Mouse (Mus musculus): Measurements from ENCODE around the gene Atl2. TPM values are rescaled to one million over a fixed set of nuclear protein-coding genes. Genes with fewer than 3 reads are reported as not detected.

Gene Atl2
- 37.5 and 38.1 TPM in 2 replicates for polyA plus RNA-seq (2016; fragmentation: Nextera tagmentation; extraction: Ambion mirVana)

DNA sequence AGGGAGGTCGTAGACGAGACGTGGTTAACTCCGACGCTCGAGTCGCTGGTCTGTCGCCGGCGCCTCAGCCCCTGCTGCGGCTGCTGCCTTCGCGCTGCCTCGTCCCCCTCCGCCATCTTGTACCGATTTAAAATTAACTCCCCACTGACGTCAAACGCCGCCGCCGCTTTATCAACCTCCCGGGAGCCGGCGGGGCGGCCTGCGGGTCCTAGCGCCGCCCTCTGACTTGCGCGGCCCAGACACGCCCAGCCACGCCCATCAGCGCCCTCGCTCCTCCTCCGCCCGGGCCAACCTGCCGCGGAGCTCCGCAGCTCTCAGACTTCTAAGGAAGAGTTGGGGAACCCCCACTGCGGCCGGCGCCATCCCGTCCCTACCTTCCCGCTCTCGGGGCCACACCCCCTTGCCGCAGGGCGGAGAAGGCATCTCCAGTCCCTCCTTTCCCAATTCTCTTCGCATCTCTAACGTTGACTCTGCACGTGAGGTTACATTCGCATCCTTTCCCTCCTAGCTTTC is at the start of gene Atl2:
Gene Atl2, minus strand, starts transcription at position 213 of the 513 bp plus-strand sequence.
- Histone ChIP-seq H3K4me3 (peak within 1 kb of the TSS; percentile 96), H3K36me3 (replicated peaks) (no peaks in the 10 kb centered on the region), H3K27me3 (replicated peaks; ENCODE audit: low read depth, poor library complexity, severe bottlenecking) (peaks cover 29% of the 10 kb centered on the region), H3K27ac (replicated peaks) (peak within 1 kb of the TSS; percentile 96), H3K4me1 (peaks cover 42% of the 10 kb centered on the region), H3K9me3 (no peaks in the 10 kb centered on the region)
- WGBS = under 1% methylated on average over 51 of the region's 51 CpGs
- DNase-seq (ENCODE audit: low spot score) = peak; percentile 97

DNA sequence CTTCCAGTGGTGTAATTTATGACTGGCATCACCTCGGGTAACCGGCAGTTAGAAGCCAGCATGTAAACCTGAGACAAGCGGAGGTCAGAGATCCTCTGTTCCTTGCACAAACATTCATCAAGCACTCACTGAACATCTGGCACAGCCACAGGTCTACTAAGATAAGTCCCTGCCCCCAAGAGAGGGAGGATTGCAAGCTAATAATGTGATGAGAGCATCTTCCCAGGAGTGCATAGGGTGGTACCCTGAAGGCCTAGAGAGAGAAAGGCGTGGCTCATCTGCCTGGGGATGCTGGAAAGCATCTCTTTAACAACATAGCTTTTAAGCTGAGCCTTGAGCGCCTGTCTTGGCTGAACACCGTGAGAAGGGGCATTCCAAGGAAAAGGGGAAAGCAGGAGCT is 48.9 kb upstream of the Atl2 start:
- H3K27ac ChIP-seq (replicated peaks) = no peak overlapping the region
- H3K4me3 ChIP-seq = no peak overlapping the region
- no peaks in the 10 kb centered on the region for H3K9me3 ChIP-seq
- no peaks in the 10 kb centered on the region for H3K27me3 ChIP-seq (replicated peaks; ENCODE audit: low read depth, poor library complexity, severe bottlenecking)
- WGBS = 71% methylated on average over 6 of the region's 6 CpGs
- no peak for DNase-seq (ENCODE audit: low spot score)
- peaks cover 14% of the 10 kb centered on the region; the same call in 1 of the 2 replicates for H3K4me1 ChIP-seq
- H3K36me3 ChIP-seq (replicated peaks) = no peaks in the 10 kb centered on the region

DNA sequence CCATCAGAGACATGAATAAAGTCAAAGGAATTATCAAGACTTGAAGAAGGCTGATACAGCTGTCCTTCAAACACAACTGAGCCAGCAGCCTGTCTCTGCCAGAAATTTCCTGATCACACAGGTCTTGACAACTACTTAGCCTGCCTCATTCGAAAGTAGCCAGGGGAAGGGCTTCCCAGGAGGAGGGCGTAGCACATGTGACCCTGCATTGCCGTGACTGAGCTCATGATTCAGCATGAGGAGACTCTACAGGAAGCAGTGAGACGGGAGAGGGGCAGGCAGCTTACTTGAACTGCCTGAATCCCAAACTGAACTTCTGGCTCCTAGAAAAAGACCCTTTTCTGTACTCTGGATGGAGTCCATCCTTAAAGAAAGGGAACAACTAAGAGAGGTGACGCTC is 46.5 kb upstream of the Atl2 start:
- DNase-seq (ENCODE audit: low spot score) = no peak
- H3K27me3 ChIP-seq (replicated peaks; ENCODE audit: low read depth, poor library complexity, severe bottlenecking) = no peaks in the 10 kb centered on the region
- no peak overlapping the region for H3K4me3 ChIP-seq
- no peaks in the 10 kb centered on the region for H3K9me3 ChIP-seq
- H3K4me1 ChIP-seq = peaks cover 12% of the 10 kb centered on the region; the same call in 1 of the 2 replicates
- no peak overlapping the region for H3K27ac ChIP-seq (replicated peaks)
- 70% methylated on average over 5 of the region's 5 CpGs for WGBS
- no peaks in the 10 kb centered on the region for H3K36me3 ChIP-seq (replicated peaks)

DNA sequence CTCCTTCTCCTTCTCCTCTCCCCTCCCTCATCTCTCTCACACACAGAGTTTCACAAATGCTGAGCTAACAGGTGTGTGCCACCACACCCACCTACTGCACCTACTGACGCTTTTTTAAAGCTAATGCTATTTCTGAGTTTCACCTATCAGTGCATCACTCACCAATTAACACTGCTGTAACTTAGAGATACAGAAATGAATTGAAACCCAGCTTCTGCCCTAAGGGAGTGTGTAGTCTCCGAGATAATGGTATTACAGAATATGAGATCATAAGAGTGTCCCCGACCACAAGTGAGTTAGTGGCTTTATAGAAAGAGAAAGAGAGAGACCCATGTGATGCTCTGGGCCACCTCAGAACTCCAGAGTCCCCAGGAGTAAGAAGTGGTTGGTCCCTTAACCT is 43.2 kb upstream of the Atl2 start:
- Histone ChIP-seq H3K27me3 (replicated peaks; ENCODE audit: low read depth, poor library complexity, severe bottlenecking) (no peaks in the 10 kb centered on the region), H3K27ac (replicated peaks) (no peak overlapping the region), H3K4me1 (peaks cover 6% of the 10 kb centered on the region; the same call in 1 of the 2 replicates), H3K36me3 (replicated peaks) (no peaks in the 10 kb centered on the region), H3K4me3 (no peak overlapping the region), H3K9me3 (no peaks in the 10 kb centered on the region)
- WGBS = 83% methylated on average over 3 of the region's 3 CpGs
- no peak for DNase-seq (ENCODE audit: low spot score)

DNA sequence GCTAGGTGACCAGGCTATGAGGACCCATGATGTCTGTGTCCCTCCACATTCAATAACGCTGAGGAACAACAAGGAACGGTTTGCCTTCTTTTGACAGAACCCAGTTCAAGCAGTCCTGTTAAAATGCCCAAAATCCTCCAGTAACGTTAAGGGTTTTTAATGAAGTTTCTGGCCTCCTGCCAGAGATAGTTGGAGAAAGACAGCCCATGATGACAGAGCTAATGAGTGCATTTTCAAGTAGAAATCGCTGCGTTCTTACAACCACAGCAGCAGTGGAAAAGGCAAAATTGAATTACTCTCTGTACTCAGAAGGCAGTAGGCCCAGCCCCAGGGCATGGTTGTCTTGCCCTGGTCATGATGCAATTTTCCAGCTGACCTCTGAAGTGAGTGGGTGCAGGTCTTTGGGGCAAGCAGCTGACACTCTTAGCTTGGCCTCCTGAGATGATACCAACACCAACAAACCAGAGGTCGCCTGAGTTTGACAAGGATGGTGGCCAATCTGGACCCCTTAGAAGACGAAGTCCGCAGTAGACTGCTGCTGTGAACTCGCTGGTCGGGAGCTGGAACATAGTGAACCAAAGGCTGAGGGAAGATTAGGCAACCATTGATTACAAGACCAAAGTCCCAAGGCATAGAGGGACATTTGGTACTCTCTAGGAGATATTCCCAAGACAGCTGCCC is 42.1 kb upstream of the Atl2 start:
- peaks cover 6% of the 10 kb centered on the region; the same call in 1 of the 2 replicates for H3K4me1 ChIP-seq
- DNase-seq (ENCODE audit: low spot score) = no peak
- H3K36me3 ChIP-seq (replicated peaks) = no peaks in the 10 kb centered on the region
- no peaks in the 10 kb centered on the region for H3K27me3 ChIP-seq (replicated peaks; ENCODE audit: low read depth, poor library complexity, severe bottlenecking)
- no peak overlapping the region for H3K27ac ChIP-seq (replicated peaks)
- H3K4me3 ChIP-seq = no peak overlapping the region
- WGBS = 78% methylated on average over 10 of the region's 10 CpGs
- no peaks in the 10 kb centered on the region for H3K9me3 ChIP-seq

DNA sequence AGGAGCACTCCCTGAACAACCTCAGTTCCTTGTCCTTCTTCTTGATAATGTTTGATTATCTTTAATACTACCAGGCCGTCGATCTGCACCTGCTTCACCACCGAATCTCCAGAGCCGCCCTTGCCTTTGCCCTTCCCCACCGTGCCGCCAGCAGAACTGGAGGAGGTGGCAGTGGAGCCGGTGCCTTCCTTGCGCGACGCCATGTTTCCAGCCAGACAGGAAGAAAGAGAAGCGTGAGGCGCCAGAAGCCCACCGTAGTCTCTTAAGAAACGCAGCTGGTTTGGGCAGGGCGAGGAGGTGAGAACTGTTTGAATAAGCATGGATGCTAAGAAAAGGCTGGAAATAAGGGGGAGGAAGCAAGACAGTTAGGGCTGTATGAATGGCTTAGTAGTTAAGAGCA is 38.4 kb upstream of the Atl2 start:
- WGBS = 93% methylated on average over 15 of the region's 15 CpGs
- Histone ChIP-seq H3K4me1 (no peaks in the 10 kb centered on the region), H3K27me3 (replicated peaks; ENCODE audit: low read depth, poor library complexity, severe bottlenecking) (no peaks in the 10 kb centered on the region), H3K4me3 (no peak overlapping the region), H3K27ac (replicated peaks) (no peak overlapping the region), H3K36me3 (replicated peaks) (no peaks in the 10 kb centered on the region), H3K9me3 (no peaks in the 10 kb centered on the region)
- no peak for DNase-seq (ENCODE audit: low spot score)

DNA sequence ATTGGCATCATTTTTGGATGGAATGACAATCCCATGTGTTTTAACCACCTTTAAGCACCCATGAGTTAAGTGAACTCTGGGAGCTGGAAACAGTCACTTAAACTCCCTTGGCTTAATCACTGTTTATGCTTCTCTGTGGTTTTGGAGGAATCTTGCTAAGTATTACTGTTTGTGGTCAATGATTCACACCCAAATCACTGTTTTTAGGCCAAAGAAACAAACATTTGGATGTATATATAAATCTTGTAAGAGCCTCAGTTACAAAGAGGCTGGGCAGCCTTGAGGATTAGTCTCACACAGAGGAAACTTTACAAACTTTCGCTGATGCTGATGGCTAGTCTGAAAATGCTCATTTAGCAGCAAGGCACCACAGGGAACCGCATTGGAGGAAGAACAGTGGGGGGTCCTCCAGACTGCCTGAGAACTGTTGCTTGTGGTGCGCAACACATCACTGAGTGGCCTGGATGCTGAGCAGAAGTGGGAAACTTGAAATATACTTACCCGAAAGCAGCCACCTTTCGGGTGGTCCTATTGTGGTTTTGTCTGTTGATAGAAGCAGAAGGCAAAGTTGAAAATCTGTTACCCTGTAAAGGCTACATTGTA is 36.9 kb upstream of the Atl2 start:
- WGBS = 59% methylated on average over 5 of the region's 5 CpGs
- Histone ChIP-seq H3K27me3 (replicated peaks; ENCODE audit: low read depth, poor library complexity, severe bottlenecking) (no peaks in the 10 kb centered on the region), H3K4me1 (no peaks in the 10 kb centered on the region), H3K9me3 (no peaks in the 10 kb centered on the region), H3K27ac (replicated peaks) (no peak overlapping the region), H3K4me3 (no peak overlapping the region), H3K36me3 (replicated peaks) (no peaks in the 10 kb centered on the region)
- DNase-seq (ENCODE audit: low spot score) = no peak

DNA sequence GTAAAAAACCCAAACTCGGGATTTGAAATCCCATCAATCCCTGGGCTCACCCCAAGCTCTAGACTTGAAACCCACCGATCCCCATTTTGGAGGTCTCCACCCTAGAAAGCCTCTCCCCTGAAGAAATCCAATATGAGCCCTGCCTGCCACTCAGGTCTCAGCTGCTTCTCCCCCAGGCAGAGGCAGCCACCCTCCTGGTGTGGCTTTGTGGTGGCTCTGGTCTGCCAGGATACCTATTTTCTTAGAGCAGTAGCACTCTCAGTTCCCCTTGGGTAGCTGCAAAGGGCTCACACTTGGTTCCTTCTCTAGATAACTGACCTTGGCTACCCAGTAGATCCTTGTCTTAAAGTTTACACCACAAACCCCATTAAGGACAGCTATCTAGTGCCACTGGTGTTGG is 31.2 kb upstream of the Atl2 start:
- Histone ChIP-seq H3K9me3 (no peaks in the 10 kb centered on the region), H3K27me3 (replicated peaks; ENCODE audit: low read depth, poor library complexity, severe bottlenecking) (no peaks in the 10 kb centered on the region), H3K36me3 (replicated peaks) (no peaks in the 10 kb centered on the region), H3K4me1 (no peaks in the 10 kb centered on the region), H3K27ac (replicated peaks) (no peak overlapping the region), H3K4me3 (no peak overlapping the region)
- WGBS = 82% methylated on average over 2 of the region's 2 CpGs
- DNase-seq (ENCODE audit: low spot score) = no peak

DNA sequence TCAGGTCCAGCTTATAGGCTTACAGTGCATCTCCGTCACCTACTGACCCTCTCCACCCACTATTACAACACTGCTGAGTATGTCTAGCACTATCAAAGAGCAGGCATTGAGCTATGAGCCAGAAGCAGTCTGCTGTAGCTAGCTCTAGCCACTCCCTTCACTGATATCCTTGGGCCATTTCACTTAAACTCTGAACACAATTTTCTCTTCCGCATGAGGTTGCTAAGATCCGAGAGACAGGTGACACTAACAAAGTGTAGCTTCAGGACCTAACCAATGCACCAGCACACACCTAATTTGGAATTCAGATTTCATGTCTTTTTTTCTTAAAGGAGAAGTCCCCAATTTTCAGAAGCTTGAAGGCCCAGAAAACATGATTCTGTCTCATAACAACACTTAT is 30.6 kb upstream of the Atl2 start:
- Histone ChIP-seq H3K4me1 (no peaks in the 10 kb centered on the region), H3K27ac (replicated peaks) (no peak overlapping the region), H3K27me3 (replicated peaks; ENCODE audit: low read depth, poor library complexity, severe bottlenecking) (no peaks in the 10 kb centered on the region), H3K4me3 (no peak overlapping the region), H3K9me3 (no peaks in the 10 kb centered on the region), H3K36me3 (replicated peaks) (no peaks in the 10 kb centered on the region)
- WGBS = 90% methylated on average over 3 of the region's 3 CpGs
- no peak for DNase-seq (ENCODE audit: low spot score)

DNA sequence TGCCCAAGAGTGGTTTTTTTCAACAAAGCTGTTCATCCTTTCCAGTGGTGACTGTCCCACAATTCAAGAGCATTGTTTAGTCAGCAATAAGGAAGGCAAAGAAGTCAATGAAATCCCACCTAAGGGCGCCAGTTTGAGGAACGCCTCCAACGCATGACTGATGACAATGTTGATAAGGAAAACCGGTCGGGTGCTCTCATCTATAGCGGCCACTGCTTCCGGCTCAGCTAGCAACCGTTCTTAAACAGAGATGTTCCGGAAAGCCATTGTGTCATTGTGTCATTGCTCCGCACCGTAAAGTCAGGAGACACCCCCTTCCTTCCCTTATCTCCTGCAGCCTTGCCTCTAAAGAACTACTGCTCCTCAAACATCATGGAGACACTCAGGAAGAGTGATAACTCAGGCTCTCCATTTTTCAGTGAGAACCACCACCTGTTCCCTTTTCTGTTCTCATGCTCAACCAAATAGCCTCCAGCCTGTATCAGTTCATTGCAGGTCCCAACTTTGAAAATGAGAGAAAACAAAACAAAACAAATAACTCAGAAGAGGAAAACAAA is 30.0 kb upstream of the Atl2 start:
- Histone ChIP-seq H3K36me3 (replicated peaks) (no peaks in the 10 kb centered on the region), H3K27me3 (replicated peaks; ENCODE audit: low read depth, poor library complexity, severe bottlenecking) (no peaks in the 10 kb centered on the region)

DNA sequence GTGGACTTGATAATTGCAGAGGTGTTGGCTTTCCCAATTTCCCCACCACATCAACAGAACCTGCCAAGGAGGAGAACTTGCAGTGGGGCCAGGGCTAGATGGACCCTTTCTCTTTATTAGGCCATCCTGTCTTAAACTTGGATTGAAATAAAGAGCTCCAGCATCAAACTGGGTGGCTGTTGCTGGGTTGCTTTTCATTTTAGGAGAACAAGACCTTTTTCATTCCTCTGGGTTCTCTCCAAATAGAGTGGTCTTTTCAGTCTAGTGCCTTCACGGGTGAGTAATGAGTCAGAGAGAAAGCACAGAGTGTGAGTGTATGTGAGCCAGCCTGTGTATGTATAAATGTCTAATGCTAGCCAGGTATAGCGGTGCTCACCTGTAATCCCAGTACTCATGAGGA is 24.4 kb upstream of the Atl2 start:
- Histone ChIP-seq H3K27me3 (replicated peaks; ENCODE audit: low read depth, poor library complexity, severe bottlenecking) (0 out of 2 replicates have a peak, but pooled peaks cover 3% of the 10 kb centered on the region), H3K9me3 (no peaks in the 10 kb centered on the region), H3K4me1 (peaks cover 8% of the 10 kb centered on the region; the same call in 1 of the 2 replicates), H3K36me3 (replicated peaks) (no peaks in the 10 kb centered on the region), H3K27ac (replicated peaks) (no peak overlapping the region), H3K4me3 (no peak overlapping the region)
- 86% methylated on average over 2 of the region's 2 CpGs for WGBS
- no peak for DNase-seq (ENCODE audit: low spot score)

More for the DNA sequence above, 30.0 kb upstream of the Atl2 start:
- DNase-seq (ENCODE audit: low spot score) = no peak
- Histone ChIP-seq H3K4me1 (no peaks in the 10 kb centered on the region), H3K9me3 (no peaks in the 10 kb centered on the region), H3K27ac (replicated peaks) (no peak overlapping the region), H3K4me3 (no peak overlapping the region)
- WGBS = 93% methylated on average over 11 of the region's 11 CpGs

DNA sequence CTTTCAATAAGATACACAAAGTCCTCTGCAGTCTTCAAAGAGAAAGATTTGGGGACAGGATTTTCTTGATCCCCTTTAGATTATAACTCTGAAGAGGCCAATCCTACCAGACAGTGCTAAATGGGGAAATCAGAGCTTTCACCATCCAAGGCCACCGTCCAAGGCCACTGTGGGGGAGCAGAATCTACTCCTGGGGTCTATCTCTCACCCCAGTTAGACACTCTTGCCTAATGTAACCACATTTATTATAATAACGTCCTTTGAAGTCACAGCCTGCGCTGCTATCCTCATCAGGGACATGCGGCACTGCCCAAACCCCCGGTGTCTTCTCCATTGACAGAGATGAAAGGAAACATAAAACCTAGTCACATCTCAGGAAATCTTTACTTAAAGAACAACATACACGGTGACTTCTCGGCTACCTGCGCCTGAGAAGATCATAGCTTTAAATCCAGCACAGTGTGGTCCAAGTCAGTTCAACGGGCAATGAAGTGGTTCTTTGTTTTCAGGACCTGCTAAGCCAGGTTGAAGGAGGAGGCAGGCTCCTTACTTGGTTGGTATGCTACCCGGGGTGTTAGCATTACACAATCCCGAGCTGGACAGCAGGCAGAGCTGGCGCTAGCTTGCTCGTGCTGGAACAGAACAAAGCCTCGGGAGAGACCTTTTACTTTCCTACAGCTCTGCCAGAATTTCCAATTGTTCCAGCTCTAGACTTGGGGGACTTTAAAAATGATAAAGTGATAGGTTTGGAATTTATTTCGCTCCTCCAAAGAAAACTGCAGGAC is 23.8 kb upstream of the Atl2 start:
- Histone ChIP-seq H3K27ac (replicated peaks) (no peak overlapping the region), H3K27me3 (replicated peaks; ENCODE audit: low read depth, poor library complexity, severe bottlenecking) (0 out of 2 replicates have a peak, but pooled peaks cover 3% of the 10 kb centered on the region), H3K4me1 (peaks cover 8% of the 10 kb centered on the region; the same call in 1 of the 2 replicates), H3K4me3 (no peak overlapping the region), H3K9me3 (no peaks in the 10 kb centered on the region), H3K36me3 (replicated peaks) (no peaks in the 10 kb centered on the region)
- no peak for DNase-seq (ENCODE audit: low spot score)
- WGBS = 70% methylated on average over 15 of the region's 15 CpGs

Measured in embryonic facial prominence, embryonic 10.5 days (tissue).